Mouse (Mus musculus): Measurements from ENCODE around the gene Fam168a. TPM values are rescaled to one million over a fixed set of nuclear protein-coding genes. Genes with fewer than 3 reads are reported as not detected.

The Fam168a gene
- polyA plus RNA-seq, 1 experiment from 2014 or later, result 29.7 TPM

- Histone ChIP-seq H3K27ac (no peak overlapping the region), H3K4me3 (replicated peaks; ENCODE audit: low read depth, low read length) (no peak overlapping the region), H3K9me3 (replicated peaks; ENCODE audit: low read length) (no peaks in the 10 kb centered on the region), H3K27me3 (ENCODE audit: insufficient read depth, low read length) (no peaks in the 10 kb centered on the region), H3K9ac (ENCODE audit: low read depth, low read length) (no peak overlapping the region), H3K4me1 (replicated peaks; ENCODE audit: insufficient read depth, low read length) (no peaks in the 10 kb centered on the region), H3K36me3 (ENCODE audit: insufficient read depth, low read length) (no peaks in the 10 kb centered on the region), H3K4me2 (ENCODE audit: low read length) (no peak overlapping the region)
- ATAC-seq (replicated peaks; ENCODE audit: low FRiP score, low read depth), result no peak
- TF ChIP-seq CTCF (IDR thresholded peaks at IDR 0.05; ENCODE audit: low read depth), result no peak
- 44% methylated on average over 8 of the region's 8 CpGs for WGBS
- no peak for DNase-seq (ENCODE audit: low spot score)
These were observed 13.2 kb upstream of the Fam168a start for GRCm38 (mm10) chr7:100693199-100693598.

- no peaks in the 10 kb centered on the region for H3K27me3 ChIP-seq (ENCODE audit: insufficient read depth, low read length)
- 32% methylated on average over 8 of the region's 8 CpGs for WGBS
- 0 out of 2 replicates have a peak, but pooled peaks cover 5% of the 10 kb centered on the region for H3K4me1 ChIP-seq (replicated peaks; ENCODE audit: insufficient read depth, low read length)
- H3K27ac ChIP-seq, result no peak overlapping the region
- no peaks in the 10 kb centered on the region for H3K36me3 ChIP-seq (ENCODE audit: insufficient read depth, low read length)
- ATAC-seq (replicated peaks; ENCODE audit: low FRiP score, low read depth), result no peak
- H3K9me3 ChIP-seq (replicated peaks; ENCODE audit: low read length), result no peaks in the 10 kb centered on the region
- TF ChIP-seq CTCF (IDR thresholded peaks at IDR 0.05; ENCODE audit: low read depth), result no peak
- H3K4me3 ChIP-seq (replicated peaks; ENCODE audit: low read depth, low read length), result no peak overlapping the region
- H3K4me2 ChIP-seq (ENCODE audit: low read length), result no peak overlapping the region
- no peak overlapping the region for H3K9ac ChIP-seq (ENCODE audit: low read depth, low read length)
- peak; percentile 58 for DNase-seq (ENCODE audit: low spot score)
These were observed 6.4 kb upstream of the Fam168a start for GRCm38 (mm10) chr7:100699771-100700770.

- Histone ChIP-seq H3K4me1 (replicated peaks; ENCODE audit: insufficient read depth, low read length) (peaks cover 12% of the 10 kb centered on the region), H3K27me3 (ENCODE audit: insufficient read depth, low read length) (no peaks in the 10 kb centered on the region), H3K27ac (peak overlapping the region; percentile 90), H3K9ac (ENCODE audit: low read depth, low read length) (peak overlapping the region; percentile 88), H3K4me2 (ENCODE audit: low read length) (peak overlapping the region; percentile 81), H3K36me3 (ENCODE audit: insufficient read depth, low read length) (no peaks in the 10 kb centered on the region), H3K4me3 (replicated peaks; ENCODE audit: low read depth, low read length) (peak overlapping the region; percentile 76), H3K9me3 (replicated peaks; ENCODE audit: low read length) (no peaks in the 10 kb centered on the region)
- WGBS, result under 1% methylated on average over 23 of the region's 23 CpGs
- no peak for TF ChIP-seq CTCF (IDR thresholded peaks at IDR 0.05; ENCODE audit: low read depth)
- DNase-seq (ENCODE audit: low spot score), result no peak
- ATAC-seq (replicated peaks; ENCODE audit: low FRiP score, low read depth), result peak; percentile 34
These were observed 547 bp downstream of the Fam168a start for GRCm38 (mm10) chr7:100706883-100707480.

DNA sequence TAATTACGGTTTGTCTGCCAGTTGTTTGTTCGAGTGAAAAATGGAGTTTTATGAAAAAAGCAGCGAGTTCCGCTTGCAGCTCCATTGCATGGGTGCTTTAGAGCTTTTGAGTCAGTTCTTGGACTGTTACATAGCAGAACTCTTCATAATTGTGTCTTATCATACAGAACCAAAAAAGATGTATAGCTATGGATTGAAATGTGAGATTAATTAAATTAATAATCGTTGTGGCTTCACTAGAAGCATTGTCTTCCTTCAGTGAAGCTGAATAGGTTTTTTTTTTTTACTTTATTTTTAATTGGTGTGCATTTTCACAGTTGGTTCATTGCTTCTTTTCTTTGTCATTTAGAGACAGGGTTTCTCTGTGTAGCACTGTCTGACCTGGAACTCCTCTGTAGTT lies 12.3 kb downstream of the Fam168a start:
- no peak for ATAC-seq (replicated peaks; ENCODE audit: low FRiP score, low read depth)
- H3K27ac ChIP-seq, result no peak overlapping the region
- WGBS, result 92% methylated on average over 5 of the region's 5 CpGs

DNA sequence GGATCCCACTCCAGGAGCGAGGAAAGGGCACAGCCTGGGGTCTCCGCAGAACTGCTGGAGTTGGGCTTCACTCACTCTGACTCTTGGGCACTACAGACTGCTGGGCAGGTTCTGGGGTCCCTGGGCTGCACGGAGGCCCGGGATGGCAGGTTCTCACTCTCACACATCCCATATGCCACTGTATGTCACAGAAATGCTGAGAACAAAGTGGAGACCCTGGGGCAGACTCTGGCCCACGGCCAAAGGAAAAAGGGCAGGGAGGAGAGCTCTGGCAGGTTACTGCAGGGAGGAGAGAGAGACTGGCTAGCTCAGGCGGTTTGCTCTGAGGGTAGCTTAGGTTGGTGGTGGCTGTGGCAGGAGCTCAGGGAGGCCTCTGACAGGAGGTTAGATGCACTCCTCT lies 15.8 kb downstream of the Fam168a start:
- no peak overlapping the region for H3K9ac ChIP-seq (ENCODE audit: low read depth, low read length)
- H3K4me2 ChIP-seq (ENCODE audit: low read length), result no peak overlapping the region
- H3K36me3 ChIP-seq (ENCODE audit: insufficient read depth, low read length), result no peaks in the 10 kb centered on the region
- H3K27ac ChIP-seq, result no peak overlapping the region
- ATAC-seq (replicated peaks; ENCODE audit: low FRiP score, low read depth) (no peak), DNase-seq (ENCODE audit: low spot score) (no peak)
- H3K9me3 ChIP-seq (replicated peaks; ENCODE audit: low read length), result no peaks in the 10 kb centered on the region
- H3K27me3 ChIP-seq (ENCODE audit: insufficient read depth, low read length), result no peaks in the 10 kb centered on the region
- H3K4me3 ChIP-seq (replicated peaks; ENCODE audit: low read depth, low read length), result no peak overlapping the region
- 74% methylated on average over 6 of the region's 6 CpGs for WGBS
- no peaks in the 10 kb centered on the region; the same call in 1 of the 2 replicates for H3K4me1 ChIP-seq (replicated peaks; ENCODE audit: insufficient read depth, low read length)
- no peak for TF ChIP-seq CTCF (IDR thresholded peaks at IDR 0.05; ENCODE audit: low read depth)

More for the DNA sequence above, 12.3 kb downstream of the Fam168a start:
- Histone ChIP-seq H3K27me3 (ENCODE audit: insufficient read depth, low read length) (no peaks in the 10 kb centered on the region), H3K9me3 (replicated peaks; ENCODE audit: low read length) (no peaks in the 10 kb centered on the region), H3K36me3 (ENCODE audit: insufficient read depth, low read length) (no peaks in the 10 kb centered on the region), H3K4me3 (replicated peaks; ENCODE audit: low read depth, low read length) (no peak overlapping the region), H3K4me1 (replicated peaks; ENCODE audit: insufficient read depth, low read length) (no peaks in the 10 kb centered on the region; the same call in 1 of the 2 replicates), H3K4me2 (ENCODE audit: low read length) (no peak overlapping the region), H3K9ac (ENCODE audit: low read depth, low read length) (no peak overlapping the region)
- no peak for TF ChIP-seq CTCF (IDR thresholded peaks at IDR 0.05; ENCODE audit: low read depth)
- DNase-seq (ENCODE audit: low spot score), result no peak

DNA sequence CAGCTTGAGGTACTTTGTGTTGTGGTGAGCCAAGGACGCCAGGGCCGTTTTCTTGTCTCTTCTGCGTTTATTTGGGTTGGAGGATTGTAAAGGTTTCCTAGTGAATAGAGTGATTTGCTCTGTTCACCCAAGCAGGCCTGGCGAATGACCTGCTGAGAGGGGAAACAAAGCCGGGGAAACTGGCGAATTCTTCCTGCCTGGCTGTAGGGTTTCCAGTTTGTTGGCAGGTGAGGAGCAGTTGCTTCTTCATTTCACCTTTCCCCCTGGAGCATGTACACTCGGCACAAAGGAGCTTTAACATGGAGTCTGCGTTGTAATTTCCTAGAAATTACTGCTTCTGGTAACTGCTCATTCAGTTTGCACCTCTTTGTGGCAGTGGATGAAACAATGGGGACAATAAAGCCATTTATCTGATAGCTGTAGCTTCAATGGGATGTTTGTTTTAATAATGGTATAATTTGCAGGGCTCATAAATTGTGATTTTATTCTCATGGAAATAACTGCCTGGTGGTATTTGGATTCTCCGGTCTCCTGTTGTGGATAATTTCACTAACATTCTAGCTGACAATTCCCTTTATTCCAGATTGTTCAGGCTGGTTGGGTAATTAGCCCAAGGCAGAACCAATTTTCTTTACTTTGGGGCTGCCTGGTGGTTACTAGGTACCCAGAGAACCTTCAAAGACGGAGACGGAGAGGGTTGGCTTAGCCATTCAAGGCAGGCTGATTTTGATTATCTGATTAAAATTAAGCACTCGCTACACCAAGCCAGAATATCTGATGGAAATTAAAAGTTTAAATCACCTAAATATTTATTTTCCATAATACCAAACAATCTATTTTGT lies 17.2 kb downstream of the Fam168a start:
- Histone ChIP-seq H3K36me3 (ENCODE audit: insufficient read depth, low read length) (no peaks in the 10 kb centered on the region), H3K9ac (ENCODE audit: low read depth, low read length) (no peak overlapping the region), H3K4me3 (replicated peaks; ENCODE audit: low read depth, low read length) (no peak overlapping the region), H3K27ac (no peak overlapping the region), H3K4me1 (replicated peaks; ENCODE audit: insufficient read depth, low read length) (no peaks in the 10 kb centered on the region; the same call in 1 of the 2 replicates), H3K27me3 (ENCODE audit: insufficient read depth, low read length) (no peaks in the 10 kb centered on the region), H3K9me3 (replicated peaks; ENCODE audit: low read length) (no peaks in the 10 kb centered on the region), H3K4me2 (ENCODE audit: low read length) (no peak overlapping the region)
- DNase-seq (ENCODE audit: low spot score) (no peak), ATAC-seq (replicated peaks; ENCODE audit: low FRiP score, low read depth) (no peak)
- no peak for TF ChIP-seq CTCF (IDR thresholded peaks at IDR 0.05; ENCODE audit: low read depth)
- WGBS, result 49% methylated on average over 12 of the region's 12 CpGs

Measured in kidney, postnatal 0 days (tissue).